Mouse (Mus musculus) lung, adult 2 months (tissue): ENCODE measurements around the gene B230217C12Rik.

Source experiments
- CTCF ChIP-seq: fragments of 200-500 bp; IDR thresholded peaks from 2 replicates; pipeline ENCODE4 v1.5.1; 2011; ENCODE audit warnings: mild to moderate bottlenecking, low read length, control low read depth; ENCODE audit not compliant: insufficient read depth
- POLR2A ChIP-seq: fragments of 200-500 bp; IDR thresholded peaks from 2 replicates; pipeline ENCODE4 v1.6.1; 2011; ENCODE audit warnings: low read depth, mild to moderate bottlenecking, control low read depth, low read length, borderline replicate concordance; ENCODE audit errors: extremely low read depth

- TF ChIP-seq CTCF (no peak), POLR2A (no peak)
Observed at GRCm38 (mm10) chr11:97851601-97852000, 11.0 kb downstream of the B230217C12Rik start.
